Mouse (Mus musculus) right cerebral cortex, postnatal 14 days (tissue): ENCODE measurements around the gene Cacna1e.

Experiments used
- DNase-seq: peaks from one replicate; pipeline ENCODE4 v3.0.0; 2022

Gene Cacna1e

GRCm38 (mm10) chr1:154498821-154499220 is 385.5 kb downstream of the Cacna1e start:
- DNase-seq = no peak

GRCm38 (mm10) chr1:154491071-154491470 is 393.2 kb downstream of the Cacna1e start:
- no peak for DNase-seq

- DNase-seq = no peak
Observed at GRCm38 (mm10) chr1:154476671-154477070, 407.6 kb downstream of the Cacna1e start.

GRCm38 (mm10) chr1:154475706-154476105 is 408.6 kb downstream of the Cacna1e start:
- no peak for DNase-seq

GRCm38 (mm10) chr1:154474156-154474555 is 410.1 kb downstream of the Cacna1e start:
- no peak for DNase-seq

- DNase-seq = no peak
Observed at GRCm38 (mm10) chr1:154467265-154467664, 417.0 kb downstream of the Cacna1e start.

GRCm38 (mm10) chr1:154461521-154461920 is 422.8 kb downstream of the Cacna1e start:
- DNase-seq = no peak

GRCm38 (mm10) chr1:154460067-154460466 is 424.2 kb downstream of the Cacna1e start:
- no peak for DNase-seq

GRCm38 (mm10) chr1:154458601-154459000 is 425.7 kb downstream of the Cacna1e start:
- DNase-seq = no peak

- no peak for DNase-seq
Observed at GRCm38 (mm10) chr1:154450799-154451198, 433.5 kb downstream of the Cacna1e start.

- no peak for DNase-seq
Observed at GRCm38 (mm10) chr1:154446456-154446855, 437.8 kb downstream of the Cacna1e start.

- DNase-seq = no peak
Observed at GRCm38 (mm10) chr1:154433520-154433919, 450.8 kb downstream of the Cacna1e start.

GRCm38 (mm10) chr1:154433112-154433511 is 451.2 kb downstream of the Cacna1e start:
- no peak for DNase-seq

- DNase-seq = no peak
Observed at GRCm38 (mm10) chr1:154428276-154428675, 456.0 kb downstream of the Cacna1e start.

GRCm38 (mm10) chr1:154418278-154418677 is 466.0 kb downstream of the Cacna1e start:
- DNase-seq = no peak

- DNase-seq = no peak
Observed at GRCm38 (mm10) chr1:154416384-154417155, 467.7 kb downstream of the Cacna1e start.

GRCm38 (mm10) chr1:154415826-154416225 is 468.5 kb downstream of the Cacna1e start:
- DNase-seq = no peak

GRCm38 (mm10) chr1:154413138-154413537 is 471.2 kb downstream of the Cacna1e start:
- DNase-seq = no peak

- DNase-seq = no peak
Observed at GRCm38 (mm10) chr1:154409051-154409450, 475.2 kb downstream of the Cacna1e start.

- no peak for DNase-seq
Observed at GRCm38 (mm10) chr1:154391979-154392378, 492.3 kb downstream of the Cacna1e start.
